15 mouse cellular contexts compared by ENCODE assay signal in genomic region chr8:86917689-86918088, GRCm38 (mm10).
"Had no signal": no experiment of that assay in that cellular context is flagged by ENCODE, and none has a peak within 500 bp of the region (broad histone marks: within the 10 kb centered on the region; RNA-seq: fewer than 3 reads in every experiment).

No protein-coding gene starts in this region.

- H3K27ac ChIP-seq: liver, embryonic 14.5 days; midbrain, embryonic 13.5 days; midbrain, embryonic 15.5 days; neural tube, embryonic 12.5 days; stomach, embryonic 15.5 days; stomach, postnatal 0 days had no signal

- H3K4me1 ChIP-seq: midbrain, embryonic 13.5 days; midbrain, embryonic 15.5 days; neural tube, embryonic 12.5 days had no signal

- H3K4me3 ChIP-seq: midbrain, embryonic 13.5 days; midbrain, embryonic 15.5 days; neural tube, embryonic 12.5 days; stomach, embryonic 15.5 days had no signal

- DNase-seq: lung, adult 18-20 months; lung, embryonic 14.5 days; lung, postnatal 14 days; lung, postnatal 4 days; right cerebral cortex, postnatal 14 days; thymus, adult 2 months; thymus, postnatal 36 days had no signal

- H3K36me3 ChIP-seq: midbrain, embryonic 13.5 days; midbrain, embryonic 15.5 days; neural tube, embryonic 12.5 days; stomach, embryonic 15.5 days had no signal

- H3K4me2 ChIP-seq: lung, embryonic 14.5 days; midbrain, embryonic 11.5 days; midbrain, embryonic 13.5 days; midbrain, embryonic 15.5 days; neural tube, embryonic 12.5 days; stomach, embryonic 15.5 days had no signal

- ATAC-seq: lung, postnatal 0 days; midbrain, embryonic 13.5 days; midbrain, embryonic 15.5 days had no signal

- H3K9me3 ChIP-seq: midbrain, embryonic 13.5 days; midbrain, embryonic 15.5 days; neural tube, embryonic 12.5 days; stomach, embryonic 15.5 days had no signal

- H3K9ac ChIP-seq: liver, embryonic 14.5 days; lung, embryonic 14.5 days; midbrain, embryonic 13.5 days; midbrain, embryonic 15.5 days; neural tube, embryonic 12.5 days; stomach, embryonic 15.5 days had no signal

- H3K27me3 ChIP-seq: midbrain, embryonic 13.5 days; midbrain, embryonic 15.5 days; neural tube, embryonic 12.5 days; stomach, embryonic 15.5 days had no signal
